Mouse (Mus musculus): Measurements from ENCODE around the gene Gm28043.

DNA sequence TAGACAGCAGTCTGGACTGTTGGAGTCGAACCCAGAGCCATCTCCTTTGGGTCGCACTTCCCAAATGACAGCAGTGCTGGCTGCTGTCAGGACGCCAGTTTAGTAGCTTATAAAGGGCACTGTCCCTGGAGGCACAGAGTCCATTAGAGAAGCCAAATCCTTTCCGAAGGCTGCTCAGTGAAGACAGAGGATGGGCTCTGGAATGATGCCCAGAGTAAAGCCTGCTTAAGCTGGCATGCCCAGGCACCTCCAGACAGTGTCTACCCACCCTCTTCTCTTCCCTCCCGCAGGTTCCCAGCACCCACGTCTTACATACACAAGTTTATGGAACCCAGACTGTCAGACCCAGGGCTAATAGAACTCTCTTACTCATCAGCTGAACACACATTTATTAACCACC lies 109.9 kb downstream of the Gm28043 start:
- TF ChIP-seq MAFK (IDR thresholded peaks at IDR 0.05; ENCODE audit: insufficient replicate concordance, low read length) (no peak), E2F4 (IDR thresholded peaks at IDR 0.05; ENCODE audit: insufficient replicate concordance, low read depth, low read length) (no peak), RAD21 (IDR thresholded peaks at IDR 0.05; ENCODE audit: low read depth, low read length) (no peak), CTCF (conservative IDR thresholded peaks at IDR 0.05 in 1 of 2, IDR thresholded peaks at IDR 0.05 in 1 of 2; ENCODE audit: low read depth in 2 of 2, low read length in 2 of 2) (no peak), USF1 (IDR thresholded peaks at IDR 0.05; ENCODE audit: low read depth, low read length) (no peak), GABPA (IDR thresholded peaks at IDR 0.05; ENCODE audit: insufficient replicate concordance, low read depth, low read length) (no peak), TCF12 (IDR thresholded peaks at IDR 0.05; ENCODE audit: low read depth, low read length) (no peak)
